Mouse (Mus musculus) granulocyte monocyte progenitor cell, adult 5-6 weeks (primary cell): ENCODE data around the gene Pim1. TPM values are rescaled to one million over a fixed set of nuclear protein-coding genes. Genes with fewer than 3 reads are reported as not detected.
A peak's percentile ranks its signal among the peaks of the same experiment; 100 is the strongest.
"Not testable (repeated sequence)": the region's sequence is repeated elsewhere in the genome, so short reads cannot be mapped to it uniquely, and the experiment has no call there.

Experiments
- ATAC-seq: replicated peaks from 2 replicates; pipeline ENCODE4 v1.8.0; 2016; ENCODE audit warnings: mild to moderate bottlenecking, moderate TSS enrichment, inconsistent platforms; ENCODE audit not compliant: poor library complexity, severe bottlenecking
- total RNA-seq, 2 experiments: library from RNA; stranded (forward) in 1 of 2; stranded (reverse) in 1 of 2; fragments of 200-712, 200-1000 nt in 1 of 2; fragments of >200 nt in 1 of 2; fragmentation: Nextera tagmentation in 1 of 2; gene quantifications; 2 replicates each; pipeline ENCODE4 v1.2.3; 2014 to 2017

The Pim1 gene
- total RNA-seq, 2 experiments from 2014 or later: 33.0 to 94.0 TPM

- ATAC-seq: peak; percentile 88
These were observed 22.6 kb downstream of the Pim1 start for GRCm38 (mm10) chr17:29513044-29513730.

- ATAC-seq: peak; percentile 19; the same call in 1 of the 2 replicates
These were observed 23.9 kb downstream of the Pim1 start for GRCm38 (mm10) chr17:29514435-29514834.

- not testable (repeated sequence) for ATAC-seq
These were observed 28.1 kb downstream of the Pim1 start for GRCm38 (mm10) chr17:29518665-29519064.

GRCm38 (mm10) chr17:29519731-29520130 lies 29.2 kb downstream of the Pim1 start:
- no peak for ATAC-seq

GRCm38 (mm10) chr17:29525613-29526012 lies 35.1 kb downstream of the Pim1 start:
- no peak for ATAC-seq

- 0 out of 2 replicates have a peak, but pooled peaks have one; percentile 43 for ATAC-seq
These were observed 38.1 kb downstream of the Pim1 start for GRCm38 (mm10) chr17:29528568-29529187.

GRCm38 (mm10) chr17:29530508-29530907 lies 40.0 kb downstream of the Pim1 start:
- ATAC-seq: no peak

- peak; percentile 22; the same call in 1 of the 2 replicates for ATAC-seq
These were observed 40.7 kb downstream of the Pim1 start for GRCm38 (mm10) chr17:29531278-29531677.

- ATAC-seq: peak; percentile 53
These were observed 41.3 kb downstream of the Pim1 start for GRCm38 (mm10) chr17:29531757-29532384.

- ATAC-seq: no peak
These were observed 43.3 kb downstream of the Pim1 start for GRCm38 (mm10) chr17:29533866-29534265.

- ATAC-seq: no peak
These were observed 49.9 kb downstream of the Pim1 start for GRCm38 (mm10) chr17:29540426-29540825.

- no peak for ATAC-seq
These were observed 50.9 kb downstream of the Pim1 start for GRCm38 (mm10) chr17:29541419-29541818.

- ATAC-seq: no peak
These were observed 52.5 kb downstream of the Pim1 start for GRCm38 (mm10) chr17:29542831-29543690.

GRCm38 (mm10) chr17:29544064-29544463 lies 53.5 kb downstream of the Pim1 start:
- ATAC-seq: no peak

- ATAC-seq: no peak
These were observed 54.7 kb downstream of the Pim1 start for GRCm38 (mm10) chr17:29545241-29545640.

Other genes with a start within 250 kb of the Pim1 start
- 83.0 and 122 TPM in 2 replicates for gene Ppil1, start 226.6 kb upstream of the Pim1 start, total RNA-seq (2014; fragmentation: Nextera tagmentation)
- 97.1 and 107 TPM in 2 replicates for gene Ppil1, start 226.6 kb upstream of the Pim1 start, total RNA-seq (2017)
- 97.2 and 127 TPM in 2 replicates for gene BC004004, start 222.0 kb upstream of the Pim1 start, total RNA-seq (2014; fragmentation: Nextera tagmentation)
- gene BC004004, start 222.0 kb upstream of the Pim1 start, total RNA-seq (2017): 67.3 and 108 TPM in 2 replicates
- 7.0 and 15.7 TPM in 2 replicates for gene Pi16, start 173.1 kb upstream of the Pim1 start, total RNA-seq (2014; fragmentation: Nextera tagmentation)
- gene Pi16, start 173.1 kb upstream of the Pim1 start, total RNA-seq (2017): 9.9 and 10.8 TPM in 2 replicates
- 125 and 132 TPM in 2 replicates for gene Mtch1, start 142.8 kb upstream of the Pim1 start, total RNA-seq (2014; fragmentation: Nextera tagmentation)
- gene Mtch1, start 142.8 kb upstream of the Pim1 start, total RNA-seq (2017): 69.5 and 74.3 TPM in 2 replicates
- 42.8 and 70.9 TPM in 2 replicates for gene Fgd2, start 129.8 kb upstream of the Pim1 start, total RNA-seq (2014; fragmentation: Nextera tagmentation)
- gene Fgd2, start 129.8 kb upstream of the Pim1 start, total RNA-seq (2017): 23.6 and 30.5 TPM in 2 replicates
- gene Gm17657, start 58.9 kb downstream of the Pim1 start, total RNA-seq (2014; fragmentation: Nextera tagmentation): 0.47 TPM in 1 of 2 replicates, not detected in the other
- gene Gm17657, start 58.9 kb downstream of the Pim1 start, total RNA-seq (2017): not detected in 2 replicates
- gene Tbc1d22b, start 59.0 kb downstream of the Pim1 start, total RNA-seq (2014; fragmentation: Nextera tagmentation): 24.8 and 34.1 TPM in 2 replicates
- gene Tbc1d22b, start 59.0 kb downstream of the Pim1 start, total RNA-seq (2017): 8.3 and 10.2 TPM in 2 replicates
- gene Tmem217, start 61.6 kb downstream of the Pim1 start, total RNA-seq (2014; fragmentation: Nextera tagmentation): not detected in 2 replicates
- not detected in 2 replicates for gene Tmem217, start 61.6 kb downstream of the Pim1 start, total RNA-seq (2017)
- 42.3 and 44.2 TPM in 2 replicates for gene Rnf8, start 124.0 kb downstream of the Pim1 start, total RNA-seq (2014; fragmentation: Nextera tagmentation)
- gene Rnf8, start 124.0 kb downstream of the Pim1 start, total RNA-seq (2017): 34.7 and 48.5 TPM in 2 replicates
- 2.7 and 5.4 TPM in 2 replicates for gene Gm28043, start 124.1 kb downstream of the Pim1 start, total RNA-seq (2014; fragmentation: Nextera tagmentation)
- 5.2 and 6.1 TPM in 2 replicates for gene Gm28043, start 124.1 kb downstream of the Pim1 start, total RNA-seq (2017)
- gene Cmtr1, start 169.8 kb downstream of the Pim1 start, total RNA-seq (2014; fragmentation: Nextera tagmentation): 33.2 and 69.7 TPM in 2 replicates
- 144 and 178 TPM in 2 replicates for gene Cmtr1, start 169.8 kb downstream of the Pim1 start, total RNA-seq (2017)
- 22.8 and 23.7 TPM in 2 replicates for gene Ccdc167, start 226.3 kb downstream of the Pim1 start, total RNA-seq (2014; fragmentation: Nextera tagmentation)
- 7.8 and 8.9 TPM in 2 replicates for gene Ccdc167, start 226.3 kb downstream of the Pim1 start, total RNA-seq (2017)